Mouse (Mus musculus) inflammation-experienced regulatory T-cells, adult 16 weeks (primary cell): ENCODE measurements around the gene Pla2g12b. TPM values are rescaled to one million over a fixed set of nuclear protein-coding genes. Genes with fewer than 3 reads are reported as not detected.

Experiments
- polyA plus RNA-seq: library from polyadenylated mRNA; unstranded; fragments of 100-300 nt; shearing (Covaris generic); gene quantifications from one replicate; pipeline ENCODE4 v1.2.1, GENCODE M21; 2017

Pla2g12b gene
- not detected for polyA plus RNA-seq

DNA sequence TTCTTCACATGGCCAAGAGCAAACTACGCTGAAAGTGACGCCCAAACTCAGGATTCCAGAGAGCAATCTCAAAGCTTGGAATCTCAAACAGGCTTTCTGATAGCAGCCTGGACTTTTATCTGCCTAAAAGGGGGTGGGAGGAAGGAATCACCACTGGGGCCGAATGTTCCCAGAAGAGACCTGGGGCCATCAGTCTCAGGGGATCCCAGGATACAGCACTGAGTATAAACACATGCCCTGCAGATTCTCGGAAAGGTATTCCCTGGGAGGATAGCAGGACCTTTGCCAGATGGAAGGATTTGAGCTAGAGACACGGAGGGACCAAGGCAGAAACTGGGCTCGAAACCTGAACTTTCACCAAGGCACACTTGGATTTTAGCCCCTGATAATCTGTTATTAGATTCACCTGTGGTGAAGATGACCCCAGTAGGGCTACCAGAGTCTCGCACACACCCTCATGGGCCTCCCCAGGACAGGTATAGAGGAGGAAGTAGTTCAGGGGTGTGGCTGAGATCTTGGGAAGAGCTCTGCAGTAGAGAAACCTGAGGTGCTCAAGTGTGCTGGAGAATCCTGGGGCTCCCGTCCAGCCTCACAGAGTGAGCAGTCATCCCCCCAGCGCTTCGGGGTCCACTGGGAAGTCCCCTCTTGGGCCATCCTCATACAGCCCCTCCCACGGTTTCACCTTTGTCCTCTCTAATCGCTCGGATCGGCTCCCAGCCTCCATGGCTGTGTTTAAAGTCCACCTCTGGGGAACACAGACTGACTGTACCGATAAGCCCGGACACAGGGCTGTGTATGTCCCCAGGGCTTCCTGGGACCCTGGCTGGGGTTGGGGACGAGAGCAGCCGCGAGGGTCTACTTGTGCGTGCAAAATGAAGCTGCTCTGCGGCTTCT, at the start of gene Pla2g12b:
TSS of gene Pla2g12b (plus strand) at position 762 of the 894 bp plus-strand sequence.

DNA sequence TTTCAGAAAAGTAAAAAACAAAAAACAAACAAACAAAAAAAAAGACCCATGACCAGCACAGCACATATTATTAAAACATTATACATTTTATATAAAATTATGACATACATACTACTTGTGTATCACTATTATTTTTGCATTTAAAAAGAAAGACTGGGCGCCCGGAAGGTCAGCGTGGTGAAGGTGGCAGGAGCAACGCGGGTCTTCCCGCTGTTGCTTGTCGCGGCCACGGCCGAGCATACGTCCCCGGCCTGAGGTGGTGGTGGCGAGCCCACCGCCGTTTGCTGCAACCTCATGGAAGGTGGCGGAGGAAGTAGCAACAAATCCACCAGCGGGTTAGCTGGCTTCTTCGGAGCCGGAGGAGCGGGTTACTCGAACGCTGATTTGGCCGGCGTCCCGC, 8.0 kb upstream of the Pla2g12b start, which contains the start of gene Gm10273:
TSS of gene Gm10273 (plus strand) at position 172 of the 400 bp plus-strand sequence.

GRCm38 (mm10) chr10:59441735-59442134, 38.3 kb downstream of the Pla2g12b start, which contains the start of gene Oit3:
TSS of gene Oit3 (minus strand) at chr10:59441778.

Other genes with a start within 250 kb of the Pla2g12b start
- gene Sept10, start 181.8 kb upstream of the Pla2g12b start, polyA plus RNA-seq = 0.33 TPM
- 0.49 TPM for gene Sowahc, start 181.7 kb upstream of the Pla2g12b start, polyA plus RNA-seq
- gene P4ha1, start 80.4 kb upstream of the Pla2g12b start, polyA plus RNA-seq = 82.2 TPM
- gene Gm10273, start 8.0 kb upstream of the Pla2g12b start, polyA plus RNA-seq = 97.4 TPM
- not detected for gene Oit3, start 38.1 kb downstream of the Pla2g12b start, polyA plus RNA-seq
- not detected for gene Gm10322, start 212.4 kb downstream of the Pla2g12b start, polyA plus RNA-seq
- 7.8 TPM for gene Mcu, start 213.0 kb downstream of the Pla2g12b start, polyA plus RNA-seq